Mouse (Mus musculus): ENCODE results near the gene Kmo.

DNA sequence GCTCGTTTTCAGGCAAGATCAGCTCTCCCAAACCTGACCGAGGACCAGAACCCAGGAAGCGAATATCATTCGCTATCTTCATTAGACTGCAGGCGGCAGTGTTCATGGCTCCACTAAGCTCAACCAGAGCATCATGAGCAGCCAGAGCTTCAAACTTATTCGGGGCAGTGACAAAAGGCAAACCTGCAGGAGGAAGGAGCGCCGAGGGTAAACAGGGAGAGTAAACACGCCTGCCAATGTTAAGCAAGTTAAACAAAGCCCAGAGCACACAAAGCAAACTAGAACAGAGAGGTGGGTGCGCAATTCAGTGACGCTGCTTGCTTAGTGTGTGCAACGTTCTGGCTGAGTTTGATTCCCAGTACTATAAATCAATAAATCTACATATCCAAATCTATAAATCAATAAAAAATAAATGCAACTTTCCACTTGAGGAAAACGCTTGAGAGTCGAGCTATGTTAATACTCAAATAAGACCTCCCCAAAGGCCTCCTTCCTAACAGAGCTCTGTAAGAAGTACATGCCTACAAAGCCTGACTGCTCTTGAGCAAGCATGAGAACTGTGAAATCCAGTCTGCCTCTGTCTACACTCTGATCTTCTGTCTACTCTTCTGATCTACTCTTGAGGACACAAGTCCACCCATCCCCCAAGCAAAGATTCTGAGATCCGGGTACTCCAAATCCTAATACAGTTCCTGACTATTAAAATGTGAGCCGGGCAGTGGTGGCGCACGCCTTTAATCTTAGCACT lies 12.2 kb upstream of the Kmo start:
- TF ChIP-seq CTCF (IDR thresholded peaks at IDR 0.05; ENCODE audit: control insufficient read depth, insufficient read depth, insufficient replicate concordance, low read depth, low read length) (no peak), POLR2A (IDR thresholded peaks at IDR 0.05; ENCODE audit: control insufficient read depth, low read depth, low read length) (no peak)
